Mouse (Mus musculus): ENCODE results near the gene Treml4.

Treml4 gene

GRCm38 (mm10) chr17:48263741-48264362 lies at the start of gene Treml4:
Gene Treml4, plus strand, starts transcription at chr17:48264295.
- no peak for DNase-seq (ENCODE audit: extremely low read depth, low read depth, low spot score)

- no peak for DNase-seq (ENCODE audit: extremely low read depth, low read depth, low spot score)
Observed at GRCm38 (mm10) chr17:48215429-48215828, 48.7 kb upstream of the Treml4 start.

GRCm38 (mm10) chr17:48230680-48231079 lies 33.4 kb upstream of the Treml4 start:
- no peak for DNase-seq (ENCODE audit: extremely low read depth, low read depth, low spot score)

GRCm38 (mm10) chr17:48232518-48232917 lies 31.6 kb upstream of the Treml4 start, which contains the start of gene Trem1:
Gene Trem1, plus strand, starts transcription at chr17:48232768.
- no peak for DNase-seq (ENCODE audit: extremely low read depth, low read depth, low spot score)

- no peak for DNase-seq (ENCODE audit: extremely low read depth, low read depth, low spot score)
Observed at GRCm38 (mm10) chr17:48233789-48234188, 30.3 kb upstream of the Treml4 start.

- no peak for DNase-seq (ENCODE audit: extremely low read depth, low read depth, low spot score)
Observed at GRCm38 (mm10) chr17:48234550-48234949, 29.5 kb upstream of the Treml4 start.

GRCm38 (mm10) chr17:48235773-48236370 lies 28.2 kb upstream of the Treml4 start:
- DNase-seq (ENCODE audit: extremely low read depth, low read depth, low spot score), result no peak

- no peak for DNase-seq (ENCODE audit: extremely low read depth, low read depth, low spot score)
Observed at GRCm38 (mm10) chr17:48237621-48238020, 26.5 kb upstream of the Treml4 start.

GRCm38 (mm10) chr17:48247221-48247928 lies 16.7 kb upstream of the Treml4 start, which contains the start of gene Trem3:
Gene Trem3, plus strand, starts transcription at chr17:48247777.
- DNase-seq (ENCODE audit: extremely low read depth, low read depth, low spot score), result no peak

GRCm38 (mm10) chr17:48249039-48249438 lies 15.1 kb upstream of the Treml4 start:
- no peak for DNase-seq (ENCODE audit: extremely low read depth, low read depth, low spot score)

GRCm38 (mm10) chr17:48249501-48249900 lies 14.6 kb upstream of the Treml4 start:
- DNase-seq (ENCODE audit: extremely low read depth, low read depth, low spot score), result no peak

GRCm38 (mm10) chr17:48250631-48251030 lies 13.5 kb upstream of the Treml4 start:
- DNase-seq (ENCODE audit: extremely low read depth, low read depth, low spot score), result no peak

GRCm38 (mm10) chr17:48256575-48256974 lies 7.5 kb upstream of the Treml4 start:
- DNase-seq (ENCODE audit: extremely low read depth, low read depth, low spot score), result no peak

GRCm38 (mm10) chr17:48261868-48262267 lies 2.2 kb upstream of the Treml4 start:
- DNase-seq (ENCODE audit: extremely low read depth, low read depth, low spot score), result no peak

- DNase-seq (ENCODE audit: extremely low read depth, low read depth, low spot score), result no peak
Observed at GRCm38 (mm10) chr17:48264662-48265061, 567 bp downstream of the Treml4 start.

GRCm38 (mm10) chr17:48266138-48266537 lies 2.0 kb downstream of the Treml4 start:
- DNase-seq (ENCODE audit: extremely low read depth, low read depth, low spot score), result no peak

GRCm38 (mm10) chr17:48266610-48267304 lies 2.7 kb downstream of the Treml4 start:
- no peak for DNase-seq (ENCODE audit: extremely low read depth, low read depth, low spot score)

GRCm38 (mm10) chr17:48267591-48267990 lies 3.5 kb downstream of the Treml4 start:
- DNase-seq (ENCODE audit: extremely low read depth, low read depth, low spot score), result no peak

GRCm38 (mm10) chr17:48268276-48268675 lies 4.2 kb downstream of the Treml4 start:
- no peak for DNase-seq (ENCODE audit: extremely low read depth, low read depth, low spot score)

- no peak for DNase-seq (ENCODE audit: extremely low read depth, low read depth, low spot score)
Observed at GRCm38 (mm10) chr17:48269833-48270232, 5.7 kb downstream of the Treml4 start.

GRCm38 (mm10) chr17:48272158-48272557 lies 8.1 kb downstream of the Treml4 start:
- no peak for DNase-seq (ENCODE audit: extremely low read depth, low read depth, low spot score)
